Mouse (Mus musculus) CH12F3 (cell line): ENCODE data around the gene Nek11.

Source experiments
- in situ Hi-C: fragments of 300-500 bp; cut with MboI; formaldehyde crosslinking; loops from 2 replicates; pipeline ENCODE4 v1.14.3; 2020; ENCODE audit warnings: low sequenced_read_pairs

The Nek11 gene

GRCm38 (mm10) chr9:105395218-105395627 is at the start of gene Nek11, which contains the start of gene Aste1:
Gene Nek11, minus strand, starts transcription at chr9:105395524.
Gene Aste1, plus strand, starts transcription at chr9:105395392.
- in situ Hi-C loops, result loop anchor here (25.0 kb wide), 2 partner anchors 333 to 808 kb away; partner anchors contain the start of gene Mrpl3

GRCm38 (mm10) chr9:105408549-105408948 is 13.2 kb upstream of the Nek11 start:
- in situ Hi-C loops, result no loop called here

GRCm38 (mm10) chr9:105394720-105395119 is 604 bp downstream of the Nek11 start:
- in situ Hi-C loops, result loop anchor here (25.0 kb wide), 2 partner anchors 332 to 807 kb away; partner anchors contain the start of gene Mrpl3

DNA sequence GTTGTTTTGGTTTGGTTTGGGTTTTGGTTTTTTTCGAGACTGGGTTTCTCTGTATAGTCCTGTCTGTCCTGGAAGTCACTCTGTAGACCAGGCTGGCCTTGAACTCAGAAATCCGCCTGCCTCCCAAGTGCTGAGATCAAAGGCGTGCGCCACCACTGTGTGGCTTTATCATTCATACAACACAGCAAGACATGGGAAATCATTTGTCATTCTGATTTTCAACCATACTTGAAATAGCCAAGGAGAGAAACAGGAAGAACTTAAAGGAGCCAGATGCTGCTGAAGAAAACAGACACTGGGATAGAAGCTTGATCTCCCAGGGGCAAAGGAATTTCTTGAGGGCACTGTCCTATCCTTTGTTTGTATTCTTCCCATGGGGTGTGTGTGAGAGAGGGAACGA is 4.7 kb downstream of the Nek11 start:
- in situ Hi-C loops, result loop anchor here (25.0 kb wide), 2 partner anchors 328 to 803 kb away; partner anchors contain the start of gene Mrpl3

- in situ Hi-C loops, result loop anchor here (25.0 kb wide), 2 partner anchors 327 to 802 kb away; partner anchors contain the start of gene Mrpl3
Observed at GRCm38 (mm10) chr9:105389289-105389688, 6.0 kb downstream of the Nek11 start.

DNA sequence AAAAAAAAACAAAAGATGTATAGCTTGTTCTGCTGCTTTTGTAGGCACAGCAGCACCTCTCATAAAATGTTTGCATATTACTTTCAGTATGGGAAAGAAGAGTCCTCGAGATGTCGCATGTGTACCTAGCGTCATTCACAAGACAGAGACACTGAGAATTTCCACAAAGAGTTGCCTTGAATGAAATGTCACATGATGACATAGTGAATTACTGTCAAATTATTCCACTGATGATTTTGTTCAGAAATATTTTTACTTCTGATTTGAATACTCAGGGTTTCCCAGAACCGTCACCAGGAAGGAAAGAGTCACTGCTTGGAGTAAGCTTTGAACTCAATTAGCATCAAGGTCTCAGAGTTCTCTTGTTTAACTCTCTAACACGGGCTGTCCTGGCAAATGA is 7.9 kb downstream of the Nek11 start:
- in situ Hi-C loops, result loop anchor here (25.0 kb wide), 2 partner anchors 325 to 800 kb away; partner anchors contain the start of gene Mrpl3

DNA sequence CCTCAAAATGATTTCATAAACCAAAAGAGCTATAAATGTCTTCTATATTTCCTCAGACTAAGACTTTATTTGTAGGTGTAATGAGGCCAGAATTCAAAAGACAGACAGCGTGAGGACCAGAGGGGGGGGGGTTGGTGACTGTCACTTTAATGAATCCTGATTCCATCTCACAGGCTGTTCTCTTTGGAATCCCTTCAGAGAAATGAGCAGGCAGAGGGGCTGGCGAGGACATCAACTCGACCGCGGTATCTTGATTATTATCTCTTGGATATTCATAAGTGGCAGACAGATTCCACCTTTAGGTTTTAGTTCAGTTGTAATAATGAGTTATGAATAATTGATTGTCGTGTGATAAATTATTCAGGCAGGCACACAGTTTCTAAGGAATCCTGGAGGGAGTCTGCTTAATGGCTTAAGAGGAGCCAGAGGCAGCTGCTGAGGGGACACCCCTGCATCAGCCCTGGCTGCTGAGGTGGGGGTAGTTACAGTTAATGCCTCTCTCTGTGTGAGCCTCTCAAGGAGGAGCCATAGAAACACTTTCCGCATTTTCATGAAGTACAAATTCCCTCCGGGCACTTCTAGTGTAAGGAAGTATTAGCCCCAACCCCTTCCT is 15.7 kb downstream of the Nek11 start:
- in situ Hi-C loops, result loop anchor here (25.0 kb wide), 2 partner anchors 317 to 792 kb away; partner anchors contain the start of gene Mrpl3

DNA sequence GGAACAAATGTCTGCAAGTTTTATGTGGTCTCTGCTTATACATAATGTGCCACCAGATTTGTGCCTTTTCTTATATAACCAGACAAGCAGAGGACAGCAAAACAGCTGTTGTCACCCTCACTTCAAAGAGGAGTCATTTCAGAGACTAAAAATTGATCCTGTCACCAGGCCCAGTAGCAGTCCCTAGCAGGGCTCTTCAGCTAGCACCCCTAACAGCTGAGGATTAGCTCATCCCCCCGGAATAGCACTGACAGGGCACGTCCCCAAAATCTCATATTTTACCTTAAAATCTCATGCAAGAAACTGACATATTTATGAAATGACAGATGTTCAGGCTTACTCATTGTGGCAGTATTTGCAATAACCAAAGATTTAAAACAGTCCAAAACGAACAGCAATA is 17.7 kb downstream of the Nek11 start:
- in situ Hi-C loops, result loop anchor here (25.0 kb wide), 2 partner anchors 315 to 790 kb away; partner anchors contain the start of gene Mrpl3

DNA sequence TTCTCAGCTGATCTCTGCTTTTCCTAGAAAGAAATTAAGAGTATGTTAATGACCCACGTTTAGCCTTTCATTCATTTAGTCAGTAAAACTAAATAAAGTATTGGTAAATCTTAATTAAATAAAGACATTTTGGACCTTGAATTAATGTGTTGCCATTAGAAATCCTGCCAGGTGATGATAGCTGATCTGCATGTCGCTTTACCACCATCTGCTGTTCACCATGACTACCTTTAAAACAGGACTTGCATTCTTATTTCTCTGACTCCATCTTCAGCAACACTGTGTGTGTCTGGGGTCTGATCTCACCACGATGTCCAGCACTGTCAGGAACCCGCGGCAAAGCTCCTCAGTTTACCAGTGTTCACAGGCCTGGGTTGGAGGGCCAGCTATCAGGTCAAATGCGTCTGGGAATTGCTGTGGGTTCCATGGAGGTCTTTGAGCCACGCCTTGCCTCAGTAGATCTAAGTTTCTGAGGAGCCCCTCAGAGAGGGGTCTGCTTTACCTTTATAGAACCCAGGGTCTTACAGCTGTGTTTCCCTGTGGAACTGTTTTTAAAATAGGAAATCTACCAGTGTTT is 18.3 kb downstream of the Nek11 start:
- in situ Hi-C loops, result loop anchor here (25.0 kb wide), 2 partner anchors 315 to 790 kb away; partner anchors contain the start of gene Mrpl3

GRCm38 (mm10) chr9:105376411-105376810 is 18.9 kb downstream of the Nek11 start:
- in situ Hi-C loops, result loop anchor here (25.0 kb wide), 2 partner anchors 314 to 789 kb away; partner anchors contain the start of gene Mrpl3

DNA sequence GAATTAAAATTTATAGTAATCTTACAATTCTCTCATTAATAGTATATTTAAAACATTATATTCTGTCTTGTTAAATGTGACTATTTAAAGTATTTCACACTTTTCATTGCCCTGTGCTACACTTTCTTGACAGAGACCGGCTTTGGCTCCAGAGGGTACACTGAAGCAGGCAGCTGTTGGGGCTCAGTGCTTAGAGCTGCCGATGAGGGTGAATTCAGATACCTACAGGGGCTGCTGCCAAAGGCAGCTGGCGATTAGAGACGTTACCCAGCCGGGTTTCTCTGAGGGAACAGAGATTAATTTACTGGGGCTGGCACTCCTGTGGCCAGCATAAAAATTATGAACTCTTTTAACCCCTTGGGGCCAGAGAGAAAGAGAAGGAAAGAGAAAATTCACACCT is 21.0 kb downstream of the Nek11 start:
- in situ Hi-C loops, result no loop called here

- in situ Hi-C loops, result no loop called here
Observed at GRCm38 (mm10) chr9:105368605-105369004, 26.7 kb downstream of the Nek11 start.

- in situ Hi-C loops, result no loop called here
Observed at GRCm38 (mm10) chr9:105366199-105366598, 29.1 kb downstream of the Nek11 start.

DNA sequence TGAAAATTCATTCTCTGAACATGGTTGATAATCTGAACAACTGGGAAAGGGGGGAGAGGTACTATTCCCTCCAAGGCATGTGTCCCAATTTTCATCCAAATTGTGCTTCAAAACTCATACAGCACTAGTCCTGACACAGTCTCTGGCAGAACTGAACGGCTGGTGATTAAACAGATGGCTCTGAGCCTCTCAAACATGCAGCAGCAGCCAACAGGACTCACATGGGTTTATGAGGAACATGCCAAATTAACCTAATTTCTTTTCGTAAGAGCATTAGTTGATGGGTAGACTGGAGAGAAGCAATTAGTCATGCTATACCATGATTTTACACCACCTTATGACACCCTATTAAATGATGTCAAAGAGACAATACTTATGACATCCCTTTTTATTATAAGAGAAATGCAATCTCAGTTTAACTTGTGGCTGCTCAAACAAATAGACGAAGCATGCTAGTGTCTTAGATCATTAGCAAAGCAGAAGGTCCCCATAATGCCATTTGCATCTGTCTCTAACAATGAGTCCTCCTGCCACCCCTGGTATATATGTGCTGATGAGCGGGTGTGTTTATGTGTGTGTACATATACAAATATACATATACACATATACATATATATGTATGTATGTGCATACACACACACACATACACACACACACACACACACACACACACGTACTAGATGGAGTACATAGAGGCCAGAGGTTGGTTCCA is 31.6 kb downstream of the Nek11 start:
- in situ Hi-C loops, result no loop called here

DNA sequence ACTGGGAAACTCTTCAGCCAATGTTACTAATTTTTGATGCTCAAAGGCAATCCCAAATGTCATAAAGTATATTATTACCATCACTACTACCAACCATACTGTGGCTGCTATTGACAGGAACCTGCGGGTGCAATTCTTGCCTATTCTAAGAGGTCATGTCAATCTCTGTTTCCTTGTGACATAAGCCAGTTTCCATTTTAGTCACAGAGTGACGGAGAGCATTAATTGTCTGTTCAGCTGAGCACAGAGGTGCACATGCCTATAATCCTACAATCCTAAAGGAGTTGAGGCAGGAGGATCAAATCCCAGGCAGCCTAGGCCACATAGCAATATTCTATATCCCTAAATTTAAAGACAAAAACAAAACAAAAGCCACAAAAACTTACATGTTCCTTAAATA is 33.1 kb downstream of the Nek11 start:
- in situ Hi-C loops, result no loop called here

GRCm38 (mm10) chr9:105349034-105349433 is 46.3 kb downstream of the Nek11 start:
- in situ Hi-C loops, result no loop called here

GRCm38 (mm10) chr9:105348242-105349031 is 46.9 kb downstream of the Nek11 start:
- in situ Hi-C loops, result no loop called here

- in situ Hi-C loops, result no loop called here
Observed at GRCm38 (mm10) chr9:105342994-105343656, 52.2 kb downstream of the Nek11 start.

- in situ Hi-C loops, result no loop called here
Observed at GRCm38 (mm10) chr9:105342565-105342964, 52.8 kb downstream of the Nek11 start.

DNA sequence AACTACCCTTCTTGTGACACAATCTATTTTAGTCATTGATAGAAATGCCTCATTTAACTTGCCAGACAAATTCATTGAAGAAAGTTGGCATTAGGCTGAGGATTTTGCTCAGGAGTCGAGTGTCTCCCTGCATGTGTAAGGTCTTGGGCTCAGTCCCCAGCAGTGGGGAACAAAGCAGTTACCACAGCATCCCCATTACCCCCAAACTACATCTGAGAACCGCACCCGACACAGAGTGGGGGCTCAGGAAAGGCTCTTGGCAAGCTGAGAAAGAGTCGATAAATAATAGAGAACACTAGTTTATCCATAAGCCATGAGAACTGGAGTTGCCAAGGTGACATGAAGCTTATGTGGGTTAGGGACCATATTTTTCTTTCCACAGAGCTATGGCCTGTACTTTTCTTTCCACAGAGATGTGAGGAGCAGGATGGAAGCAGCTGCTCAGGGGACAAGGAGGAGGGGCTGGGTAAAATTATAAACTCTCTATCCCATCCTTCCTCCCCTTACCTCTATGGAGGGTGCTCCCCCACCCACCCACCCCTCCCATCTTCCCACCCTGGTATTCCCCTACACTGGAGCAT is 62.8 kb downstream of the Nek11 start:
- in situ Hi-C loops, result no loop called here
